Mouse (Mus musculus) brain, embryonic 18.5 days (tissue): ENCODE results near the gene Rad51.
A peak's percentile ranks its signal among the peaks of the same experiment; 100 is the strongest.

ENCODE experiments used
- DNase-seq: peaks from one replicate; pipeline ENCODE4 v3.0.0-alpha.2; 2012; ENCODE audit warnings: low read depth, low spot score

Rad51 gene

GRCm38 (mm10) chr2:119112438-119113112 is at the start of gene Rad51:
Gene Rad51 (plus strand): TSS chr2:119112793.
- DNase-seq, result peak; percentile 74

DNA sequence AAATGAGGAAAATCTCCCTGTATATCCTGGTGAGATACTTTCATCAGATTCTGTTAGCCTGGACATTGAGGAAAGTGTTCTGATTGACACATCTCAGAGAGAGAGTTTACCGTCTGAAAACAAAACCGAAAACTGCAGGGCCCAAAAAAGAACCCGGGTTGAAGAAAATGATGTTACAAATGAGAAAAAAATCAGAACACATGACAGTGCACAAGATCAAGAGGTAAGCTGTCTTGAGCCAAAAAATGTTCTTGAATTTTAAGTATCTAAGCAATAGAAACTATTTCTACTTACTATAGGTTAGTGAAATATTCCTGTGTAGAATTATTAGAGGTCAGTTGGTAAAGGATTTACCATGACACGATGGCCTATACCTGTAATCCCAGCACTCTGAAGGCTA is 40.2 kb upstream of the Rad51 start:
- DNase-seq, result no peak

- no peak for DNase-seq
These were observed 26.4 kb upstream of the Rad51 start for GRCm38 (mm10) chr2:119086156-119086555.

DNA sequence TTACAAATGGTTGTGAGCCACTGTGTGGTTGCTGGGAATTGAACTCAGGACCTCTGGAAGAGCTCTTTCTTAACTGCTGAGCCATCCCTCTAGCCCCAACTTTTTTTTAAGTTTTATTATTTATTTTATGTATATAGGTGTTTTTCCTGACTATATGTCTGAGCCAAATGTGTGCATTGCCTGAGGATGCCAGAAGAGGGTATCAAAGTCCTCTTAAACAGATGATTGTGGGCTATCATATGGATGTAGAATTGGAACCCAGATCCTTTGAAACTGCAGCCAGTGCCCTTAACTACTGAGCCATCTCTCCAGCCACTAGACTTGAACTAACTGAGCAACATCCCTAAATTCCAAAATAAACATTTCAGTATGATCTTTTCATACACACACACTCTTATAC is 11.0 kb upstream of the Rad51 start:
- DNase-seq, result no peak

DNA sequence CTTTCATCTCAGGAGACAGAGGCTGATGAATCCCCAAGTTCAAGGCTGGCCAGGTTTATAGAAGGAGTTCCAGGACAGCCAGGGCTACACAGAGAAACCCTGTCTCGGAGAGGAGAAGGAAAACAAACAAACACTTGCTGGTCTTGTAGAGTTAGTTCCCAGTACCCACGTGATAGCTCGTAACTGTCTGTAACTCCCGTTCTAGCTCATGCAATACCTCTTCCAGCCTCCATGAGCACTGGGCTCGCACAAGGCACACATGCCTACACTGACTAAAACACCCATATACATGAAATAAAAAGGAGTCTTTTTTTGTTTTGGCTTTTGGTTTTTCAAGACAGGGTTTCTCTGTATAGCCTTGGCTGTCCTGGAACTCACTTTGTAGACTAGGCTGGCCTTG is 6.0 kb upstream of the Rad51 start:
- no peak for DNase-seq

- DNase-seq, result no peak
These were observed 4.0 kb upstream of the Rad51 start for GRCm38 (mm10) chr2:119108554-119108953.

GRCm38 (mm10) chr2:119111060-119111459 is 1.5 kb upstream of the Rad51 start:
- DNase-seq, result no peak

GRCm38 (mm10) chr2:119113121-119113925 is 730 bp downstream of the Rad51 start:
- no peak for DNase-seq

GRCm38 (mm10) chr2:119136346-119136898 is 23.8 kb downstream of the Rad51 start:
- DNase-seq, result no peak

DNA sequence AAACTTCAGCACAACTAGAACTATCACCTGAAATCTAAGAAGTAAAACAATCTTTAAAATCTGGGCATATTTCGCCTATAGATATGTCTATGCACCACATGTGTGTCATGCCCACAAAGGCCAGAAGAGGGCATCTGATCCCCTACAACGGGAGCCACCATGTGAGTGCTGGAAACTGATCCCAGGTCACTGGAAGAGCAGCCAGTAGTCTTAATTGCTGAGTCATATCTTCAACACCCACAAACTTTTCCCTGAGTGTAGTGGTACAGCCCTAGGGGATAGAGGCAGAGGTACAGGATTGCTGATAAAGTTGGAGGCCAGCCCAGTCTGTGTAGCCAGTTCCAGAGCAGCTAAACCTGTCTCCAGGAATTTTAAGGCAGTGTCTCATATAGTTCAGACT is 32.6 kb downstream of the Rad51 start:
- DNase-seq, result no peak

- DNase-seq, result no peak
These were observed 33.8 kb downstream of the Rad51 start for GRCm38 (mm10) chr2:119146435-119146834.

GRCm38 (mm10) chr2:119147160-119147678 is 34.6 kb downstream of the Rad51 start:
- no peak for DNase-seq

DNA sequence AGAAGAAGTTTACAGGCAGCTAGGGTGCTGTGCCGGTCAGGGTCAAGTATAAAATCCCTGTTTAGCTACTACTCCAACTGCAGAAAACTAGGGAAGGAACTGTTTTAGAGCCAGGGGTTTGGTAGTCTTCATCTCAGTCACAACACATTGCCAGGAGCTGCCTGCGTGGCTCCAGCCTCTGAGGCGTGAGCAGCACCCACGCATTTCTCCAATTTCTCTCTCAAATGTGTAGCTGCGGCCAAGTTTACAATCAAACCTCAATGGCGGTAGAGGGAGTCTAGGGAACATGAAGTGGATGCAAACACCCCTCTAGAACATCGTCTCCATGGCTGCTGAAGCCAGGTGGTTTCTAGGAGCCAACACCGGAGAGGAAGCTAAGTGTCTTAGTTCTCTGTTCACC is 35.2 kb downstream of the Rad51 start:
- DNase-seq, result no peak

- no peak for DNase-seq
These were observed 39.7 kb downstream of the Rad51 start for GRCm38 (mm10) chr2:119152255-119152654.

DNA sequence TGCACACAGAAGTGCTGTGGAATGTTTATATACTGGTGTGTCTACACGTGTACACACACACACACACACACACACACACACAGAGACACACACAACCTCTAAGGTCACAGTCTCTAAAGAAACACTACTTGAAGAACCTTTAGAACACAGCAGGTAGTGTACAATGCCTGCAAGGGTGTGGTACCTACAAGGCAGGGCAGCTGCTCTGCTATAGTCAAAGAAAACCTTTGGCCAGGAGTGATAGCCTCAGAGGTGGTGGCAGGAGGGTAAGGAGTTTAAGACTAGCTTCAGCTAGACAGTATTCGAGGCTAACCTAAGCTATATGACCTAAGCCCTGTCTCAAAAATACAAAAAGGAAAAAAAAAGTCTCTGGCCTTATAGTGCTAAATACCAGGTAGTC is 42.1 kb downstream of the Rad51 start:
- DNase-seq, result no peak

DNA sequence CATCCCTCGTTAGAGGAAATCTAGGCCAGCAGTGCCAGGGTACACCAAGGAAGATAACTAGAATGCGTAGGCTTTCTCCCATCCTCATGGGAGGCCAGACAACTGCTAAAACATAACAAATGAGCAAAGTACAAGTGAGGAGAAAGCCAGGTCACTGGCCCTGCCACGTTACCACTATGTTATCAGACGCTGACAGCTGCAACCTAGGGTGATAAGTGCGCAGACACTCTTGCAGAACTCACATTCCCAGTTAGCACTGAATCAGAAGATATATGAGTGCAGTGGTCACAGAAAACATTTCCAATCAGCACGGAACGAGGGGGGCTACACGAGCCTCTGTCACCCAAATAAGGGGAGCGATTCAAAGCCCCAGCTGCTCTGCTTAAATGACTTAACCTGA is 42.8 kb downstream of the Rad51 start:
- DNase-seq, result no peak

DNA sequence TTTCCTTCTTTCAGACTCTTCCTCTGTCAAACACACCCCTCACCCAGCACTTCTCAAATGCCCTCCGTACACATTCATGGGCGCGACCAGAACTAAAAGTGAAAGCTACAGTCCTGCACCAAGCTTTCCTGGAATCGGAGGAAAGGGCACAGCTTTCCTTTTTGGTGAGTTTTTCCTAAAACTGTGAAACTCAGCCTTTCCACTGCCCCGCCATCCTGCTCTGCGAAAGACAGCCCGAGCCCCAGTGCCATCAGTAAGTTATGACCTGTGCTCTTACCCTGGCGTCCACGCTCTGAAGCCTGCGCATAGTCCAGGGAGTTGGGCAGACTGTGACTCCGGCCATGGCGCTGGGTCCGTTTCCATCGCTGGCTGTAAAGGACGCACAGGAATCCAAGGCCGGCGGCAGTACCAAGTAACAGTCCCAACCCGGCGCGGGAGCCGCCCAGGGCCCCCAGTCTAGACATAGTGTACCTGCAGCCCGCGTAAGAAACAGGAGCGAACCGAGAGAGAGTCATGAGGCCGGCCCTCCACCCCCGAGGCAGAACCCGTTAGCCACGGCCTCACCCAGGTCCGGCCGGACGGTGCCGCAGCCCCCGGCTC is 43.6 kb downstream of the Rad51 start:
- no peak for DNase-seq

DNA sequence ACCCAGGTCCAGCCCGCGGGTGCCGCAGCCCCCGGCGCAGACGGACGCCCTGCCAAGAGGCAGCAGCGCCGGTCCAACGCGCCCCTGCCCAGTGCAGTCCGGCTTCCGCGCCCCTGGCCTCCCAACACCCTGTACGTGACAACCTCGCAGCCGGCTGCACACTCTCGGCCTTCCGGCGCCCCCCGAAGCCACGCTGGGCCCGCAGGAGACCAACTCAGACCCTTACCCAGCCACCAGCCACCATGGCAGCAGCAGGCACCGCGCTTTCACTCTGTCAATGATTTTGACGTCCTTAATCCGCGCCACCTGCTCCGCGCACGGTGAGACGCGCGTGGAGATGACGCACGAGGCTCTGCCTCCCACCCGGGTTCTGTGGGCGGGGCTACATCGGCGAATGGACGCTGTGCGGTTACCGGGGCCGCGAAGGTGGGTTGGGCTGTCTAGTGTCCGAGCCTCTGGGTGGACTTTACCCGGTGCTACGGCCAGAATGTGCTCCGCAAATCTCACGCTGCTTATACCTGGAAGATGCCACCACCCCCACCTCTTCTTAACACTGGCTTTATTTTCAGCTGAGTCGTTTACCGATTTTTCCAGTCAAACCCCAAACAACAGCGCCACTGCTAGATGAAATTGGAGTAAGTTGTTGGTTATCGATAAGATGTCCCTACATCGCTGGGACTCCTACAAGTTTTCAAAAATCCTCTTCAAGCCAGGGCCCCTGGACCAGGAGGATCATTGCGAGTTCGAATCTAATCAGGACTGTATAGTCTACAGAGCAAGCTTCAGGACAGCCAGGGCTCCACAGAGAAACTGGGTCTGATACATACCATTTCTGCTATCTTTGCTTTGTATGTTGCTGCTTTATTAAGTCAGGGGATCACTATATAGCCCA is 44.3 kb downstream of the Rad51 start, which contains the start of gene Rmdn3:
Gene Rmdn3 (minus strand): TSS at position 354 of the 892 bp plus-strand sequence.
- peak; percentile 90 for DNase-seq

- no peak for DNase-seq
These were observed 45.2 kb downstream of the Rad51 start for GRCm38 (mm10) chr2:119157836-119158235.

DNA sequence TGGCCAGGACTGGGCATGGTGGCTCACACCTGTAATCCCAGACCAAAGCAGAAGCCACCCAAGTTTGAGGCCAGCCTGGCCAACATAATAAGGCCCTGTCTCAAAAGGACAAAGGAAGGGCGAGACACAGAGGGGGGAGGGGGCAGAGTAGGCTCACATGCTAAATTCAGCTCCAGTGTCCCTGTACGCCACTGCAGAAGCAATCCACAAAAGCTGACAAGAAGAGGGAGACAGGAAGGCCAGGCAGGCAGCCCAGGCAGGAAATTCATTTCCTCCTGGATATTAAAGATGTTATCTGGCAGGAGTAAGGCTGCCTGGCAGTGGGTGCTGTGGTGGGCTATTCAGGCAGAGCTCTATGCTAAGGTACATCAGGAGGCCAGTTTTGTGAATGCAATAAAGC is 48.7 kb downstream of the Rad51 start:
- DNase-seq, result no peak

- DNase-seq, result no peak
These were observed 50.5 kb downstream of the Rad51 start for GRCm38 (mm10) chr2:119163135-119163534.
